Mouse (Mus musculus): ENCODE results near the gene Memo1. TPM values are rescaled to one million over a fixed set of nuclear protein-coding genes. Genes with fewer than 3 reads are reported as not detected.

Gene Memo1
- polyA plus RNA-seq, 1 experiment: 32.8 TPM

DNA sequence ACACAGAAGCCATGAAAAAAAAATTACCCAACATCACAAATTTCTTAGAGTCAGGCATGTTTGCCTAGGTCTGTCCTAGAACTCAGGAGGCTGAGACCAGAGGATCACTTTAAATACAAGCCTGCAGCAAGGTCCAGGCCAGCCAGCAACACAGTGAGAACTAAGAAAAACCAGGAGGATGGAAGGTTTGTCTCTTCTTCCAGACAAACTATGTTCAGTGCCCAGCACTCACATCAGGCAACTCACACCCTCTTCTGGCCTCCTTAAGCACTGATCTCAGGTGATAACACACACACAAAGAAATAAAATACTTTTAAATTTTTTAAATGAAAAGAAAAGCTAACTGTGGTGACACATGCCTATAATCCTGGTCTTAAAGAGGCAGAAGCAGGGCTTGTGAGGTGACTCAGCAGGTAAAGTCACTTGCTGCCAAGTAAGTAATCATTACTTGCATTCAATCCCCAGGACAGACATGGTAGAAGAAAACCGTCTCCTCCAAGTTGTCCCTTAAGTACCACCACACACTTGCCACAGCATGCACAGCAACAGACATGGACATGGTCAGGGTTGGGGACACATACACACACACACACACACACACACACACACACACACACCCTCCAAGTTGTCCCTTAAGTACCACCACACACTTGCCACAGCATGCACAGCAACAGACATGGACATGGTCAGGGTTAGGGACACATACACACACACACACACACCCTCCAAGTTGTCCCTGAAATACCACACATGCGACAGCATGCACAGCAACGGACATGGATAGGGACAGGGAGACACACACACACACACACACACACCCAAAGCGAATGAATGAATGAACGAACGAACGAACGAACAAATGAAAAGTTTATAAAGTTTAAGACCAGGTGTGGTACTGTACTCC is 16.1 kb downstream of the Memo1 start:
- Histone ChIP-seq H3K27me3 (ENCODE audit: control insufficient read depth, insufficient read depth, low read length) (no peaks in the 10 kb centered on the region), H3K4me3 (replicated peaks; ENCODE audit: insufficient read depth, low read depth, low read length) (no peak overlapping the region), H3K4me1 (ENCODE audit: control insufficient read depth, insufficient read depth, low read length) (peaks cover 5% of the 10 kb centered on the region), H3K27ac (ENCODE audit: insufficient read depth, low read length) (no peak overlapping the region)
- 86% methylated on average over 8 of the region's 8 CpGs for WGBS
- no peak for DNase-seq
- TF ChIP-seq CTCF (IDR thresholded peaks at IDR 0.05; ENCODE audit: borderline replicate concordance, insufficient read depth, low read depth, low read length) (no peak), POLR2A (IDR thresholded peaks at IDR 0.05; ENCODE audit: borderline replicate concordance, insufficient read depth, low read length) (no peak)

GRCm38 (mm10) chr17:74274471-74274870 is 20.9 kb downstream of the Memo1 start:
- 70% methylated on average over 3 of the region's 3 CpGs for WGBS

GRCm38 (mm10) chr17:74272683-74273205 is 22.6 kb downstream of the Memo1 start:
- no peak for DNase-seq
- TF ChIP-seq CTCF (IDR thresholded peaks at IDR 0.05; ENCODE audit: borderline replicate concordance, insufficient read depth, low read depth, low read length): no peak
- no peak for TF ChIP-seq POLR2A (IDR thresholded peaks at IDR 0.05; ENCODE audit: borderline replicate concordance, insufficient read depth, low read length)
- 87% methylated on average over 16 of the region's 16 CpGs for WGBS
- Histone ChIP-seq H3K4me3 (replicated peaks; ENCODE audit: insufficient read depth, low read depth, low read length) (no peak overlapping the region), H3K27ac (ENCODE audit: insufficient read depth, low read length) (no peak overlapping the region), H3K27me3 (ENCODE audit: control insufficient read depth, insufficient read depth, low read length) (no peaks in the 10 kb centered on the region), H3K4me1 (ENCODE audit: control insufficient read depth, insufficient read depth, low read length) (no peaks in the 10 kb centered on the region)

More at GRCm38 (mm10) chr17:74274471-74274870, 20.9 kb downstream of the Memo1 start:
- H3K4me3 ChIP-seq (replicated peaks; ENCODE audit: insufficient read depth, low read depth, low read length): no peak overlapping the region
- DNase-seq: no peak
- TF ChIP-seq CTCF (IDR thresholded peaks at IDR 0.05; ENCODE audit: borderline replicate concordance, insufficient read depth, low read depth, low read length) (no peak), POLR2A (IDR thresholded peaks at IDR 0.05; ENCODE audit: borderline replicate concordance, insufficient read depth, low read length) (no peak)
- H3K4me1 ChIP-seq (ENCODE audit: control insufficient read depth, insufficient read depth, low read length): peaks cover 3% of the 10 kb centered on the region
- no peaks in the 10 kb centered on the region for H3K27me3 ChIP-seq (ENCODE audit: control insufficient read depth, insufficient read depth, low read length)
- no peak overlapping the region for H3K27ac ChIP-seq (ENCODE audit: insufficient read depth, low read length)

DNA sequence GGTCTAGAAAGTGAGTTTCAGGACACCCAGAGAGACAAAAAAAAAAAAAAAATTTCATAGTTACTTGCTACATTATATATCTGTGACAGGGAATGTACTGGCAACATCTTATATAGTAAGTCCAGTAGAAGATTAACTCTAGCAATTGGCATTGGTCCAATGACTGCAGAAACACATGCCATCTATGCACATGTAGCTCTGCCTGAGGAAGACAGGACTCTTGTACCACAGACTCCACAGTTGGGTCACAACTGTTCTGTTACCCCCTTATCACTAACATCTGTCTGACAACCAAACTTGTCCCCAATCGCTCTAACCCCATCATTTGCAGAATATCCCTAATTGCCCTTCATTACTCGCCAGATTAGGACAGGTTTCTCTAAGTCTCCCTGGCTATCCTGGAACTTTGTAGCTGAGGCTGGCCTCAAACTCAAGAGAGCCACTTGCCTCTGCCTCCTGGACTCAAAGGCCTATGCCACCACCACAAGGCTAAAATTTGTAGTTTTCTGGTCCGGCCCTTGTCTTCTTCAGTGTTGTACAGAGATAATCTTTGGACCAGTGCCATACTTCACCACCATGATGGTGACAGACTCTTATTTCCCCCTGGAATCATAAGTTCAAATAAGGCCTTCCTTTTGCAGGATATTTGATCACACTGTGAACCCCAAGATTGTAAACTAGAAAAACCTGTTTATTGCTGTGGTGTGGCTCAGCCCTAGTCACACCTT is 23.6 kb downstream of the Memo1 start:
- 92% methylated on average over 3 of the region's 3 CpGs for WGBS
- no peak overlapping the region for H3K4me3 ChIP-seq (replicated peaks; ENCODE audit: insufficient read depth, low read depth, low read length)
- H3K27ac ChIP-seq (ENCODE audit: insufficient read depth, low read length): no peak overlapping the region
- no peaks in the 10 kb centered on the region for H3K27me3 ChIP-seq (ENCODE audit: control insufficient read depth, insufficient read depth, low read length)
- DNase-seq: no peak
- TF ChIP-seq POLR2A (IDR thresholded peaks at IDR 0.05; ENCODE audit: borderline replicate concordance, insufficient read depth, low read length) (no peak), CTCF (IDR thresholded peaks at IDR 0.05; ENCODE audit: borderline replicate concordance, insufficient read depth, low read depth, low read length) (no peak)
- H3K4me1 ChIP-seq (ENCODE audit: control insufficient read depth, insufficient read depth, low read length): no peaks in the 10 kb centered on the region

DNA sequence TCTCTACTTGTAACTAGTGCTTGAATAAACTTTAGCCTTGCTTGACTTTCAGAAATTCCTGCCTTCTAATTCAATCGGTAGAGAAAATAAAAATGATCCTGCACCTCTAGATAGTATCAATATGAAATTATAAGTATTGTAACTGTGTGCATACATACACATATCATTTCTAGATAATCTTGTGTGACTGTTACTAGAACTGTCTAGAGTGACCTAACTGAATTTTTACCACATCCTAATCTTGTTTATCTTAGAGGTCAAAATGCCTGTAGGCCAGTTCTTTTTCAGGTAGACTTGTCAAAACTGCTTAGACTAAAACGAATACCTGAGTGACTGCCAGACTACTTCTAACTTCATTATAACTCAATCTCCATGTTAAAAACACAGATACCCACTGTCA is 25.1 kb downstream of the Memo1 start:
- 49% methylated on average over 2 of the region's 2 CpGs for WGBS
- no peaks in the 10 kb centered on the region for H3K27me3 ChIP-seq (ENCODE audit: control insufficient read depth, insufficient read depth, low read length)
- H3K4me3 ChIP-seq (replicated peaks; ENCODE audit: insufficient read depth, low read depth, low read length): no peak overlapping the region
- H3K27ac ChIP-seq (ENCODE audit: insufficient read depth, low read length): no peak overlapping the region
- DNase-seq: no peak
- TF ChIP-seq CTCF (IDR thresholded peaks at IDR 0.05; ENCODE audit: borderline replicate concordance, insufficient read depth, low read depth, low read length): no peak
- TF ChIP-seq POLR2A (IDR thresholded peaks at IDR 0.05; ENCODE audit: borderline replicate concordance, insufficient read depth, low read length): no peak
- H3K4me1 ChIP-seq (ENCODE audit: control insufficient read depth, insufficient read depth, low read length): no peaks in the 10 kb centered on the region

DNA sequence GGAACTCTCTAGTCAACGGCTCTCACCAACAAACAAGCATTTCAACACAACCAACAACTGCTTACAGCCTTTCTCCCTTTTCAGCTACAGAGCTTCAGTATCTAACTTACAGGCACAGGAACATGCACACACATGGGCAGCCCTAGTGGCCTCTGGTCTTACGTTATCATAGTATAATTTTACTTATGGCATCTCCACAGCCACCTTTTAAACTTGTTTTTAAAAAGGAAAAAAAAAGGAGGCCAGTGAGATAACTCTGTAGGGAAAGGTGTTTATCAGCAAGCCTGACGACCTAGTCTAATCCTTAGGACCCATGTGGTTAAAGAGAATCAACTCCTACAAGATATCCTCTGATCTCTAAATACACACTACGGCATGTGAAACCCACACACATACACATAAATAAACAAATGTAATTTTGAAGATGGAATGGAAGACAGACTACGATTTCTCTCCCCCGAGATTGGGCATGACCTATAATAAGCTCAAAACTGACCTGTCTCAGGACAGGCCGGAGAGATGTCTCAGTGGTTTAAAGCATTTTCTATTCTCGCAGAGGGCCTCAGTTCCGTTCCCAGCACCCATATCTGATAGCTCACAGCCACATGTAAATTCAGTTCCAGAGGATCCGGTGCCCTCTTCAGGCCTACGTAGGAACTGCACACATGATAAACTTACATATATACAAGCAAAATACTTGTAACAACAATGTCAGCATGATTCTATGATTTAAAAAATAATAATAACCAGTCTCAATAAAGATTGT is 27.7 kb downstream of the Memo1 start:
- H3K27me3 ChIP-seq (ENCODE audit: control insufficient read depth, insufficient read depth, low read length): no peaks in the 10 kb centered on the region
- no peak for DNase-seq
- 94% methylated on average over 11 of the region's 11 CpGs for WGBS
- TF ChIP-seq POLR2A (IDR thresholded peaks at IDR 0.05; ENCODE audit: borderline replicate concordance, insufficient read depth, low read length) (no peak), CTCF (IDR thresholded peaks at IDR 0.05; ENCODE audit: borderline replicate concordance, insufficient read depth, low read depth, low read length) (no peak)
- H3K4me3 ChIP-seq (replicated peaks; ENCODE audit: insufficient read depth, low read depth, low read length): no peak overlapping the region
- no peak overlapping the region for H3K27ac ChIP-seq (ENCODE audit: insufficient read depth, low read length)
- H3K4me1 ChIP-seq (ENCODE audit: control insufficient read depth, insufficient read depth, low read length): no peaks in the 10 kb centered on the region

GRCm38 (mm10) chr17:74265636-74266035 is 29.7 kb downstream of the Memo1 start:
- TF ChIP-seq POLR2A (IDR thresholded peaks at IDR 0.05; ENCODE audit: borderline replicate concordance, insufficient read depth, low read length) (no peak), CTCF (IDR thresholded peaks at IDR 0.05; ENCODE audit: borderline replicate concordance, insufficient read depth, low read depth, low read length) (no peak)
- H3K27me3 ChIP-seq (ENCODE audit: control insufficient read depth, insufficient read depth, low read length): no peaks in the 10 kb centered on the region
- H3K4me3 ChIP-seq (replicated peaks; ENCODE audit: insufficient read depth, low read depth, low read length): no peak overlapping the region
- no peaks in the 10 kb centered on the region for H3K4me1 ChIP-seq (ENCODE audit: control insufficient read depth, insufficient read depth, low read length)
- H3K27ac ChIP-seq (ENCODE audit: insufficient read depth, low read length): no peak overlapping the region
- 55% methylated on average over 1 of the region's 1 CpGs for WGBS
- DNase-seq: no peak

All from cerebellum, adult 2 months (tissue).